Mouse (Mus musculus) kidney, embryonic 16.5 days (tissue): Measurements from ENCODE around the gene Chmp6. TPM values are rescaled to one million over a fixed set of nuclear protein-coding genes. Genes with fewer than 3 reads are reported as not detected.

Experiments
- ATAC-seq: fragments of 200-750 bp; cut with Nextera tagmentation; 2 replicates; pipeline ENCODE4 v1.8.0; 2017; ENCODE audit warnings: moderate TSS enrichment; ENCODE audit not compliant: low FRiP score, low TSS enrichment
- H3K27ac ChIP-seq: fragments of 300-500 bp; sonication (generic); 2 replicates; pipeline ENCODE4 v1.5.1; 2014; ENCODE audit warnings: low read length
- H3K27me3 ChIP-seq: fragments of 300-500 bp; sonication (generic); 2 replicates; pipeline ENCODE4 v1.6.1; 2014; ENCODE audit warnings: low read length, control low read depth, mixed read lengths; ENCODE audit not compliant: insufficient read depth
- H3K36me3 ChIP-seq: fragments of 300-500 bp; sonication (generic); 2 replicates; pipeline ENCODE4 v1.6.1; 2014; ENCODE audit warnings: low read length, control low read depth, mixed read lengths; ENCODE audit not compliant: insufficient read depth
- H3K4me1 ChIP-seq: fragments of 300-500 bp; sonication (generic); 2 replicates; pipeline ENCODE4 v1.6.1; 2014; ENCODE audit warnings: low read length, control low read depth, mixed read lengths; ENCODE audit not compliant: insufficient read depth
- H3K4me2 ChIP-seq: fragments of 300-500 bp; sonication (generic); replicated peaks from 2 replicates; pipeline ENCODE4 v1.6.1; 2014; ENCODE audit warnings: low read depth, low read length
- H3K4me3 ChIP-seq: fragments of 300-500 bp; sonication (generic); 2 replicates; pipeline ENCODE4 v1.5.1; 2014; ENCODE audit warnings: mild to moderate bottlenecking, low read length
- H3K9ac ChIP-seq: fragments of 300-500 bp; sonication (generic); replicated peaks from 2 replicates; pipeline ENCODE4 v1.6.1; 2014; ENCODE audit warnings: low read length
- H3K9me3 ChIP-seq: fragments of 300-500 bp; sonication (generic); 2 replicates; pipeline ENCODE4 v1.6.1; 2016; ENCODE audit warnings: low read length, control low read depth
- WGBS: fragments of 180-500 bp; shearing (Covaris S2); extraction: QIAGEN DNeasy Blood & Tissue Kit; methylation state at CpG from one replicate; pipeline ENCODE4 v1.1.7; 2014; 5-methylcytosine and 5-hydroxymethylcytosine counted together
- polyA plus RNA-seq: library from polyadenylated mRNA; unstranded; fragments of >200 nt; fragmentation: Nextera tagmentation; extraction: Ambion mirVana; gene quantifications from 2 replicates; pipeline ENCODE4 v1.2.1, GENCODE M21; 2015

Chmp6 gene
- polyA plus RNA-seq, 1 experiment from 2014 or later = 114 TPM

- Histone ChIP-seq H3K4me1 (no peaks in the 10 kb centered on the region), H3K27me3 (no peaks in the 10 kb centered on the region), H3K9ac (no peak overlapping the region), H3K27ac (no peak overlapping the region), H3K4me2 (no peak overlapping the region), H3K4me3 (no peak overlapping the region), H3K36me3 (peaks cover 26% of the 10 kb centered on the region), H3K9me3 (no peaks in the 10 kb centered on the region)
- ATAC-seq = peak; percentile 51; the same call in 1 of the 2 replicates
- 58% methylated on average over 2 of the region's 2 CpGs for WGBS
Measured at GRCm38 (mm10) chr11:119883646-119884045, 29.6 kb upstream of the Chmp6 start.

GRCm38 (mm10) chr11:119889966-119890365 lies 23.3 kb upstream of the Chmp6 start:
- no peaks in the 10 kb centered on the region for H3K4me1 ChIP-seq
- ATAC-seq = no peak
- H3K9me3 ChIP-seq = no peaks in the 10 kb centered on the region
- no peak overlapping the region for H3K4me3 ChIP-seq
- H3K9ac ChIP-seq = no peak overlapping the region
- no peak overlapping the region for H3K4me2 ChIP-seq
- no peak overlapping the region for H3K27ac ChIP-seq
- peaks cover 55% of the 10 kb centered on the region for H3K36me3 ChIP-seq
- H3K27me3 ChIP-seq = no peaks in the 10 kb centered on the region
- WGBS = 89% methylated on average over 3 of the region's 3 CpGs

- peaks cover 50% of the 10 kb centered on the region for H3K36me3 ChIP-seq
- H3K9me3 ChIP-seq = no peaks in the 10 kb centered on the region
- no peak overlapping the region for H3K9ac ChIP-seq
- H3K4me3 ChIP-seq = no peak overlapping the region
- H3K4me2 ChIP-seq = no peak overlapping the region
- no peaks in the 10 kb centered on the region for H3K27me3 ChIP-seq
- no peak overlapping the region for H3K27ac ChIP-seq
- H3K4me1 ChIP-seq = no peaks in the 10 kb centered on the region
- 89% methylated on average over 7 of the region's 7 CpGs for WGBS
- ATAC-seq = no peak
Measured at GRCm38 (mm10) chr11:119891601-119892215, 21.5 kb upstream of the Chmp6 start.

GRCm38 (mm10) chr11:119893667-119894236 lies 19.5 kb upstream of the Chmp6 start:
- Histone ChIP-seq H3K36me3 (peaks cover 58% of the 10 kb centered on the region), H3K9me3 (no peaks in the 10 kb centered on the region), H3K9ac (no peak overlapping the region), H3K27me3 (no peaks in the 10 kb centered on the region), H3K4me1 (no peaks in the 10 kb centered on the region), H3K27ac (no peak overlapping the region), H3K4me2 (no peak overlapping the region), H3K4me3 (no peak overlapping the region)
- no peak for ATAC-seq
- 55% methylated on average over 10 of the region's 10 CpGs for WGBS

- Histone ChIP-seq H3K4me1 (no peaks in the 10 kb centered on the region), H3K4me2 (no peak overlapping the region), H3K9me3 (no peaks in the 10 kb centered on the region), H3K27ac (no peak overlapping the region), H3K9ac (no peak overlapping the region), H3K27me3 (no peaks in the 10 kb centered on the region), H3K36me3 (peaks cover 52% of the 10 kb centered on the region), H3K4me3 (no peak overlapping the region)
- ATAC-seq = no peak; the same call in 1 of the 2 replicates
- WGBS = 52% methylated on average over 6 of the region's 6 CpGs
Measured at GRCm38 (mm10) chr11:119894634-119895033, 18.6 kb upstream of the Chmp6 start.

- no peak overlapping the region for H3K4me2 ChIP-seq
- no peak overlapping the region for H3K27ac ChIP-seq
- H3K9ac ChIP-seq = no peak overlapping the region
- no peaks in the 10 kb centered on the region for H3K27me3 ChIP-seq
- 78% methylated on average over 9 of the region's 9 CpGs for WGBS
- ATAC-seq = no peak
- H3K9me3 ChIP-seq = no peaks in the 10 kb centered on the region
- no peaks in the 10 kb centered on the region for H3K4me1 ChIP-seq
- H3K36me3 ChIP-seq = peaks cover 37% of the 10 kb centered on the region
- no peak overlapping the region for H3K4me3 ChIP-seq
Measured at GRCm38 (mm10) chr11:119897041-119897440, 16.2 kb upstream of the Chmp6 start.

GRCm38 (mm10) chr11:119898976-119899375 lies 14.3 kb upstream of the Chmp6 start:
- 86% methylated on average over 11 of the region's 11 CpGs for WGBS
- Histone ChIP-seq H3K9ac (no peak overlapping the region), H3K36me3 (peaks cover 29% of the 10 kb centered on the region), H3K4me2 (no peak overlapping the region), H3K4me1 (no peaks in the 10 kb centered on the region), H3K4me3 (no peak overlapping the region), H3K9me3 (no peaks in the 10 kb centered on the region), H3K27me3 (no peaks in the 10 kb centered on the region), H3K27ac (no peak overlapping the region)
- ATAC-seq = no peak

- WGBS = 76% methylated on average over 4 of the region's 4 CpGs
- Histone ChIP-seq H3K36me3 (peaks cover 18% of the 10 kb centered on the region; the same call in 1 of the 2 replicates), H3K4me3 (no peak overlapping the region), H3K27ac (no peak overlapping the region), H3K9me3 (no peaks in the 10 kb centered on the region), H3K4me1 (no peaks in the 10 kb centered on the region), H3K27me3 (no peaks in the 10 kb centered on the region), H3K9ac (no peak overlapping the region), H3K4me2 (no peak overlapping the region)
- no peak for ATAC-seq
Measured at GRCm38 (mm10) chr11:119901174-119901573, 12.1 kb upstream of the Chmp6 start.

GRCm38 (mm10) chr11:119902891-119903290 lies 10.3 kb upstream of the Chmp6 start:
- no peaks in the 10 kb centered on the region for H3K27me3 ChIP-seq
- WGBS = 76% methylated on average over 4 of the region's 4 CpGs

GRCm38 (mm10) chr11:119904621-119905286 lies 8.5 kb upstream of the Chmp6 start:
- peak; percentile 37; the same call in 1 of the 2 replicates for ATAC-seq
- WGBS = 35% methylated on average over 5 of the region's 5 CpGs
- Histone ChIP-seq H3K4me3 (no peak overlapping the region), H3K27ac (no peak overlapping the region), H3K27me3 (peaks cover 3% of the 10 kb centered on the region; the same call in 1 of the 2 replicates), H3K4me2 (no peak overlapping the region), H3K9ac (no peak overlapping the region), H3K36me3 (no peaks in the 10 kb centered on the region), H3K4me1 (peaks cover 2% of the 10 kb centered on the region; the same call in 1 of the 2 replicates), H3K9me3 (no peaks in the 10 kb centered on the region)

More at GRCm38 (mm10) chr11:119902891-119903290, 10.3 kb upstream of the Chmp6 start:
- Histone ChIP-seq H3K4me3 (no peak overlapping the region), H3K4me2 (no peak overlapping the region), H3K9ac (no peak overlapping the region), H3K27ac (no peak overlapping the region), H3K4me1 (no peaks in the 10 kb centered on the region), H3K9me3 (no peaks in the 10 kb centered on the region), H3K36me3 (peaks cover 7% of the 10 kb centered on the region; the same call in 1 of the 2 replicates)
- no peak for ATAC-seq
